Mouse (Mus musculus) left cerebral cortex, adult 18-20 months (tissue): ENCODE results near the gene Crisp4. TPM values are rescaled to one million over a fixed set of nuclear protein-coding genes. Genes with fewer than 3 reads are reported as not detected.

Source experiments
- DNase-seq, 2 experiments: peaks; one replicate each; pipeline ENCODE4 v3.0.0; 2021 to 2022; ENCODE audit warnings: low spot score in 2 of 2, mixed read lengths in 1 of 2
- long read RNA-seq, 2 experiments: library from polyadenylated mRNA; stranded (forward); transcript quantifications; one replicate each; pipeline ENCODE4 v2.0.0; 2021
- total RNA-seq, 2 experiments: library from RNA; stranded (reverse); gene quantifications; 2 replicates each; pipeline ENCODE4 v1.2.3; 2021

The Crisp4 gene
- not detected for total RNA-seq
- long read RNA-seq, experiment 1 = 0 reads
- long read RNA-seq, experiment 2 = 0 reads

- no peak for DNase-seq
Measured at GRCm38 (mm10) chr1:18145802-18146201, at the start of gene Crisp4. Gene Crisp4 (minus strand): TSS chr1:18145902.

DNA sequence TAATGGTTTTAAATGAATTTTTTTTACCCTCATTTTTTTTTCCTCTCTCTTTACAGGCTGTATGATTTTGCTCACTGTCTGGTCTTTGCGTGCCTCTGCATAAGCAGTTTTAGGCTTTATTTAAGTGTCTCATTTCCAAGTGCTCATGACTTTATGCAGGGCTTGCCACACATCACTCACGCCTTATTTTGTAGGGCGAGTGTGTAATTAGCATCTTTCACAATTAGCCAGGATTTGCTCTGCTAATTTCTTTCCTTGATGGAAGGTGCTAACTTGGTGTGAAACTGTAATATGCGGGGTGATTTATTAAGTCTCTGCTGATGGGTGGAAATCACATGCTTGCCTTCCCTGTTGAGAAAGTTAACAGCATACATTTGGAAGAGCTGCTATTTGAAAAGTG, 46.0 kb upstream of the Crisp4 start:
- no peak for DNase-seq

DNA sequence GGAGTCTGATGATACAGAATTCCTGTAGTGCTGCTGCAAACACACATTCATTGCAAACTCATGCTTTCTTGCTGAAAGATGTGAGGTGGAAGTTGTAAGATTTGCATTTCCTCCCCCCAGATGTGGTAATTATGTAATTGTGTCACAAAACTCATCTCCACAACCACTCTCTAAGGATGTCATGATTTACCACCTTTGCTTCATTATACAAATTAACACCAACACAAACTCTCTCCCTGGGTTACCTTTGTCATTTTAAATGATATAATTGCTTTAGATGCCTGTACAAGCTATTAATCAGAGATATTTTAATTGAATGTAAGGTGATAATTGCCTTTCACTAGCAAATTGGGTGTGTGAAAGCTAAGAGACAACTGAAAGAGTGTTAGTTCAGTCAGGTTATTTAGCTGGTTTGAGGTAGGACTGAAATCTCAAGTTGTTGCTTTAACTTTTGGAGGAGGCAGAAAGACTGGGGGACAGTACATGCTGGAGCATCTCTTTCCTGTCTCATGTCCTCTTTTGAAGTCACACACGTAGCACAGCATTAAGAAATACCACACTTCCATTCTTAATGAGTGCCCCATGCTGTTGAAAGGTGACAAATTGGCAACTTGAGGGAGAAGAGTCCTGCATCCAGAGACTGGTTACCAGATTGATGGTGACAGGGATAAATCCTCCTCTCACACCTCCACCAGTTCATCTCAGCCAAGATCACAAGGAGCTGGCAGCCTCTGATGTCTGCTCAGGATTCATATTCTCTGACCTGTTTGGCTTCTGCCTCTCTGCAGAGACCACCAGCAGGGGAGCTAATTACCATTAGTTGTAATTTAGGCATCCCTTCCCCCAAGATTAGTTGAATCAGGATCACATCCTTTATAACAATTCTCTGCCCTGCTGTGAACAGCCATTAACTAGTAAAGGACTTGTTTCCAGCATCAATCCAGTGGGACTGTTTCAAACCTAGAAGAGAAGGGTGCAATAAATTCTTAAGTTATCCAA, 45.3 kb upstream of the Crisp4 start:
- DNase-seq = no peak

DNA sequence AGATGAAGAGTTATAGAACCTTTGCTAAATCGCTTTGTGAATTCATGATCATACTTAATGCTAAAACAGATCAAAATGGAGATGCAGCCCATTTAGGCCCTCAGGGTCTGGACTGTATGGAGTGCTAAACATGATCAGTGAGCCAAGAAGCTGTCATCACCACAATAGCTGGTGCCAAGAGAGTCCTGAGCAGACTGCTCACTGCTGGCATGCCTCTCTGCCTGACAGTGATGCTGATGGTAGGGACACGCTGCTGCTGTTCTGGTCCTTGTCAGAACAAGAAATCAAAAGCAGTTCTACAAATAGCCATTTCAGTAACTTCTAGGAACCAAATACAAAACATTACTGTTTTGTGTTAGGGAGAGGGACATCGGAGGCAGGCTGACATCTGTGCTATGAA, 35.5 kb upstream of the Crisp4 start:
- peak; percentile 3 to 12 for DNase-seq

DNA sequence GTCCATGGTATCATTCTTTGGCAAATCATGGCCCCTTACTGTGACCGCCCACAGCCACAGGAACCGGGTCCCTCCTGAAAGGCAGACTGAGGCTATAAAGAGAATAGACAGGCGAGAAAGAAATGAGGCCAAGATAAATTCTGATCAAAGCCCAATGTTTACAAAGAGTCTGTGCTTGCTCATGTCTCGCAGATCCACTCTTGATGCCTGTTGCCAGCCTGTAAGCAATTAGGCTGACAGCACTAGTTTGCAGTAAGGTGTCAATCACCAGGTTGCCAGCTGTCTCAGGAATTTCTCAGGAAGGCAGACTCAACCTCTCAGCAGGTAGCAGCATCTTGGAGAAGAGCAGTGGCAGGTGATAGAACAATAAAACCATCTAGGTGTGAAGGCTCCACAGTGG, 24.9 kb upstream of the Crisp4 start:
- no peak for DNase-seq

GRCm38 (mm10) chr1:18168261-18168660, 22.6 kb upstream of the Crisp4 start:
- peak; percentile 48 to 76 for DNase-seq

DNA sequence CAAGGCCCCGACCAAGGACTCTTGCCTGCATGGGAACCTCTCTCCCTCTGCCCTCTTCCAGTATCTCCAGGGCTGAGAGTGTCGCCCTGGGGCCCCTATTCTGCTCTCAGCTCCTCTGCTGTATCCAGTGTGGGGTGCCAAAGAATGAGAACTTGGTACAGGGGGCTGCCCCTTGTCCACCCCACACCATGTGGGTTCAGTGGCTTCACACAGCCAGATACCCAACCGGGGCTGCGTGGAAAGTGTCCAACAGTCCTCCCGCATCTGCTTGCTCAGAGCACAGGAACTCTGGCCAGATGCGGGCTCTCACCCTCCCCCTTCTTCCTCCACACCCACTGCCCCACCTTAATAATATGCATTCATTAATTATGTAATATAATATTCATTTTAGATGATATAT, 13.4 kb upstream of the Crisp4 start:
- DNase-seq = no peak

GRCm38 (mm10) chr1:18148211-18148610, 2.5 kb upstream of the Crisp4 start:
- peak; percentile 11 to 36 for DNase-seq

- DNase-seq = no peak
Measured at GRCm38 (mm10) chr1:18131691-18132090, 14.0 kb downstream of the Crisp4 start.

GRCm38 (mm10) chr1:18129983-18130382, 15.7 kb downstream of the Crisp4 start:
- no peak for DNase-seq

GRCm38 (mm10) chr1:18106720-18107355, 38.9 kb downstream of the Crisp4 start:
- DNase-seq = no peak

- peak; percentile 22 to 41 for DNase-seq
Measured at GRCm38 (mm10) chr1:18105866-18106529, 39.7 kb downstream of the Crisp4 start.

DNA sequence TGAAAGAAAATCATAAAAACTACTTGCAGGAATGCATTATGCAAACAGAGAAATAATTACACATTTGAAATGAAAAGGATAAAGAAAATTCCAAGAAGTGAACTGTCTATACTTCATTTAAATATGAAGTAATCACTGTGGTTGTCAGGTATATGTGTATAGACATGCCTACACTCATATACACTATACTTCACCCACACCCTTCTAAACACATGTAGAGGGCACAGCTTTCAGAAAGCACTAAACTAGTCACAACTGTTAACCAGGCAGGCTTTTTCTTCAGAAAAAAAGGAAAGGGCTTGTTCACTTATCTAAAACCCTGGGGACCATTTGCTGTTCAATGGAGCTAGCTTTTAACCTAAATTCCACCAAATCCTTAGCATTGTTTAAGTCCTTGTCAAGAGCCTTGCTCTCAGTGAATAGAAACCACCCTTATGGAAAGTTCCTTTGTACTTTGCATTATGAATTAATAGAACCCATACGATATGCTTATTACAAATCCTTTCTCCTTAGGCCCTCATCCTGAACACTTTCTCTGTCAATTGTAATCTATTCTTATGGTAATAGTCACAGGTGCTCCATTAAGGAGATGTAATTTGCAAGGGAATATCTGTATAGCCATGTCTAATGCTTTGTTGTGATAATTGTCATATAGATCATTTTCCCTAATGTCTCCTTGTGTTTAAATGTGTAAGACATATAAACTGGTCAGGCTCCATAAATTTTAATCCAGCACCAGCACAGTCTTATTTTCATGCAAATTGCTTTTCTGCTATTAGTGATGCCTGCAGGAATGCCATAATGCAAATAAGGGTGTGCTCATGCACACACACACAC, 40.5 kb downstream of the Crisp4 start:
- no peak for DNase-seq

Other genes starting within 250 kb of the Crisp4 start
- not detected for gene Defb18, start 91.5 kb upstream of the Crisp4 start, total RNA-seq
- not detected for gene Defb41, start 119.2 kb upstream of the Crisp4 start, total RNA-seq